Mouse (Mus musculus) midbrain, embryonic 14.5 days (tissue): ENCODE data around the gene Dop1a. TPM values are rescaled to one million over a fixed set of nuclear protein-coding genes. Genes with fewer than 3 reads are reported as not detected.

Experiments
- ATAC-seq: fragments of 200-750 bp; cut with Nextera tagmentation; 2 replicates; pipeline ENCODE4 v1.8.0; 2017; ENCODE audit warnings: moderate number of reproducible peaks, moderate library complexity; ENCODE audit not compliant: low FRiP score, low TSS enrichment
- DNase-seq: peaks from one replicate; pipeline ENCODE4 v3.0.0-alpha.2; 2015
- H3K27ac ChIP-seq: fragments of 300-500 bp; sonication (generic); replicated peaks from 2 replicates; pipeline ENCODE4 v1.5.1; 2014; ENCODE audit warnings: mild to moderate bottlenecking, low read depth, low read length, moderate library complexity
- H3K27me3 ChIP-seq: fragments of 300-500 bp; sonication (generic); 2 replicates; pipeline ENCODE4 v1.6.1; 2014; ENCODE audit warnings: low read length, control low read depth, mixed read lengths; ENCODE audit not compliant: control insufficient read depth, insufficient read depth
- H3K36me3 ChIP-seq: fragments of 300-500 bp; sonication (generic); 2 replicates; pipeline ENCODE4 v1.6.1; 2014; ENCODE audit warnings: low read length, control low read depth; ENCODE audit not compliant: control insufficient read depth, insufficient read depth
- H3K4me1 ChIP-seq: fragments of 300-500 bp; sonication (generic); 2 replicates; pipeline ENCODE4 v1.6.1; 2014; ENCODE audit warnings: mild to moderate bottlenecking, antibody characterized with exemption, low read length, control low read depth; ENCODE audit not compliant: control insufficient read depth, insufficient read depth
- H3K4me2 ChIP-seq: fragments of 300-500 bp; sonication (generic); 2 replicates; pipeline ENCODE4 v1.6.1; 2014; ENCODE audit warnings: mild to moderate bottlenecking, low read length, moderate library complexity
- H3K4me3 ChIP-seq: fragments of 300-500 bp; sonication (generic); replicated peaks from 2 replicates; pipeline ENCODE4 v1.5.1; 2014; ENCODE audit warnings: low read depth, low read length
- H3K9ac ChIP-seq: fragments of 300-500 bp; sonication (generic); replicated peaks from 2 replicates; pipeline ENCODE4 v1.6.1; 2014; ENCODE audit warnings: mild to moderate bottlenecking, low read length, moderate library complexity
- H3K9me3 ChIP-seq: fragments of 300-500 bp; sonication (generic); 2 replicates; pipeline ENCODE4 v1.6.1; 2016; ENCODE audit warnings: low read length, control low read depth, mixed read lengths; ENCODE audit not compliant: control insufficient read depth
- WGBS: fragments of 180-500 bp; shearing (Covaris S2); extraction: QIAGEN DNeasy Blood & Tissue Kit; methylation state at CpG from one replicate; pipeline ENCODE4 v1.1.7; 2014; 5-methylcytosine and 5-hydroxymethylcytosine counted together
- polyA plus RNA-seq: library from polyadenylated mRNA; unstranded; fragments of >200 nt; fragmentation: Nextera tagmentation; extraction: Ambion mirVana; gene quantifications from 2 replicates; pipeline ENCODE4 v1.2.1, GENCODE M21; 2014

Dop1a gene
- polyA plus RNA-seq, 1 experiment from 2014 or later: 50.7 TPM

GRCm38 (mm10) chr9:86554641-86555040, 87.7 kb downstream of the Dop1a start:
- no peaks in the 10 kb centered on the region for H3K4me1 ChIP-seq
- H3K9me3 ChIP-seq: no peaks in the 10 kb centered on the region
- no peak overlapping the region for H3K4me3 ChIP-seq
- no peak overlapping the region for H3K27ac ChIP-seq
- no peak overlapping the region for H3K9ac ChIP-seq
- ATAC-seq (no peak), DNase-seq (no peak)
- no peaks in the 10 kb centered on the region for H3K27me3 ChIP-seq
- H3K36me3 ChIP-seq: peaks cover 88% of the 10 kb centered on the region
- 92% methylated on average over 4 of the region's 4 CpGs for WGBS
- H3K4me2 ChIP-seq: no peak overlapping the region

GRCm38 (mm10) chr9:86560543-86560942, 93.6 kb downstream of the Dop1a start:
- H3K27me3 ChIP-seq: no peaks in the 10 kb centered on the region
- H3K4me2 ChIP-seq: no peak overlapping the region
- no peak for DNase-seq
- H3K4me3 ChIP-seq: no peak overlapping the region
- ATAC-seq: no peak
- no peak overlapping the region for H3K27ac ChIP-seq
- WGBS: 89% methylated on average over 3 of the region's 3 CpGs
- no peaks in the 10 kb centered on the region for H3K4me1 ChIP-seq
- peaks cover 88% of the 10 kb centered on the region for H3K36me3 ChIP-seq
- no peak overlapping the region for H3K9ac ChIP-seq
- no peaks in the 10 kb centered on the region for H3K9me3 ChIP-seq

DNA sequence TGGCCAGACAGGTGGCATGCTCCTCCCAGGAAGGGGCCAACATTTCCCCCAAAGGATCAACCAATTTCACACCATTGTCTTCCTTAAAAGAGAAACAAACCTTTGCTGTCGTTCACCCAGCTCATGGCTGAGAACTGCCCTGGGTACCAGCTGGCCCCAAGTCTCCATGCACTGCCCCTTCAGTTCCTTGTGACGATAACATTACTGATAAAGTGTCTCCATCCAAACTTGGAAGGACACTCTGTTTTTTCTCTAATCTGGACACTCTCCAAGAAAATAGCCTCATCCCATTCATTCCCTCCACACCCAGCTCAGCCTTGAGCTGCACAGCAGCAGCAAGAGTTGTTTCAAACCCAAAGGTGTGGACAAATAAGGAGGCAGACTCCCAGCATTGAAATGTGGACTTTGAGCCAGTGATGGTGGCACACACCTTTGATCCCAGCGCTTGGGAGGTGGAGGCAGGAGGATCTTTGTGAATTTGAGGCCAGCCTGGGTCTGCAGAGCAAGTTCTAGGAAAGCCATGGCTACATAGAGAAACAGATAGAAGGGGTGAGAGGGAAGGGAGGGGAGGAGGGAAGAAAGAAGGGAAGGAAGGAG, 102.5 kb downstream of the Dop1a start:
- peaks cover 46% of the 10 kb centered on the region for H3K36me3 ChIP-seq
- no peak overlapping the region for H3K4me3 ChIP-seq
- no peak overlapping the region for H3K4me2 ChIP-seq
- no peaks in the 10 kb centered on the region for H3K9me3 ChIP-seq
- H3K27ac ChIP-seq: no peak overlapping the region
- WGBS: 72% methylated on average over 3 of the region's 3 CpGs
- ATAC-seq (no peak), DNase-seq (no peak)
- H3K4me1 ChIP-seq: peaks cover 10% of the 10 kb centered on the region; the same call in 1 of the 2 replicates
- H3K27me3 ChIP-seq: no peaks in the 10 kb centered on the region
- no peak overlapping the region for H3K9ac ChIP-seq

DNA sequence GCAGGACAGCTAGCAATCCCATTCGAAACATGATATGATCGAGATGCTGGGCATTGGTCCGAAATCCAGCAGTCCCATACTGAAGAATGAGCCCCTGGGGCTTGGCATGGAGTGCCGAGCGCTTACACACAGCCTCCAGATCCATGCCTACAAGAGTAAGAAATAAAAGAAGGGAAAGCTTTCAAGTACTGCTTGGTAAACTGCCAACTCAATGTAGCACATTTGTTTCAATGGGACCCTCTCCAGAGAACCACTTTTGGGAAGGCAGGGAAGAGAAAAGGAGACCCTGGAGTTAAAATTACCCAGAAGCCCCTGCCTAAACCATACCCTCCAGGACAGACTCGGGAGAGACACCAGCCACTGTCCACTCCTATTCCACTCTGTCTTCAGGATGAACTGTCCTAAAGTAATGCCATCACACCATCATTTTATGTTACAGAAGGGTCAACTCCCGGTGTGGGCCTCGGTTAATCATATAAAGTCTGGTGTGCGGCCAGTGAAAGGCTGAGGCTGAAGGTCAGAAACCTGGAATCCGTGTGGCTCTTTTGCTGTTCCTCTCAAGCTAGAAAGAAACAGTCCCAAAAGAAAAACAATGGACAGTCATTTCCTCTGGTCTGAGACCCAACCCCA, 103.4 kb downstream of the Dop1a start:
- H3K27ac ChIP-seq: no peak overlapping the region
- no peaks in the 10 kb centered on the region for H3K27me3 ChIP-seq
- ATAC-seq (no peak), DNase-seq (no peak)
- H3K9ac ChIP-seq: peak overlapping the region; percentile 31; the same call in 1 of the 2 replicates
- 86% methylated on average over 10 of the region's 10 CpGs for WGBS
- H3K4me1 ChIP-seq: peaks cover 10% of the 10 kb centered on the region; the same call in 1 of the 2 replicates
- peaks cover 36% of the 10 kb centered on the region for H3K36me3 ChIP-seq
- H3K4me2 ChIP-seq: peak overlapping the region; percentile 100
- peak overlapping the region; percentile 71 for H3K4me3 ChIP-seq
- H3K9me3 ChIP-seq: no peaks in the 10 kb centered on the region

DNA sequence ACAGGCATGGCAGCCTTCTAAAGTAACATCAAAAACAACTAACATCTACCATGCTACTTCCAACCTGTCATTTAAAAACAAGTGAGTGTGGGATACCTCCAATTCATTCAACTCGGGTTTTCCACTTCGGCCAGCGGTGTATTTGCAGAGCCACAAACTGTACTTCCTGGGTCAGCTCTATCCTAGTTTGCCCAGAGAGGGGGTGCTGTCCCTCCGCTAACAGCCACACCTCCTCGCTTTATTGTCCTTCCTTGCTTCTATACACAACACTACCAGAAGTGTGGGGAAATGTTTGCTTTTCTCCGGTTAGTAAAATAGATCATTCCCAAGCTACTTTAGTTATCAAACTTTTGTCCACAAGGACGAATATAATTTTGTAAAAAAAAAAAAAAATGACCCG, 104.0 kb downstream of the Dop1a start:
- Histone ChIP-seq H3K9ac (peak overlapping the region; percentile 69), H3K27me3 (no peaks in the 10 kb centered on the region), H3K27ac (no peak overlapping the region), H3K9me3 (no peaks in the 10 kb centered on the region), H3K4me1 (peaks cover 10% of the 10 kb centered on the region; the same call in 1 of the 2 replicates), H3K36me3 (peaks cover 31% of the 10 kb centered on the region), H3K4me3 (peak overlapping the region; percentile 71), H3K4me2 (peak overlapping the region; percentile 100)
- WGBS: 25% methylated on average over 8 of the region's 8 CpGs
- DNase-seq (peak; percentile 13), ATAC-seq (no peak)

DNA sequence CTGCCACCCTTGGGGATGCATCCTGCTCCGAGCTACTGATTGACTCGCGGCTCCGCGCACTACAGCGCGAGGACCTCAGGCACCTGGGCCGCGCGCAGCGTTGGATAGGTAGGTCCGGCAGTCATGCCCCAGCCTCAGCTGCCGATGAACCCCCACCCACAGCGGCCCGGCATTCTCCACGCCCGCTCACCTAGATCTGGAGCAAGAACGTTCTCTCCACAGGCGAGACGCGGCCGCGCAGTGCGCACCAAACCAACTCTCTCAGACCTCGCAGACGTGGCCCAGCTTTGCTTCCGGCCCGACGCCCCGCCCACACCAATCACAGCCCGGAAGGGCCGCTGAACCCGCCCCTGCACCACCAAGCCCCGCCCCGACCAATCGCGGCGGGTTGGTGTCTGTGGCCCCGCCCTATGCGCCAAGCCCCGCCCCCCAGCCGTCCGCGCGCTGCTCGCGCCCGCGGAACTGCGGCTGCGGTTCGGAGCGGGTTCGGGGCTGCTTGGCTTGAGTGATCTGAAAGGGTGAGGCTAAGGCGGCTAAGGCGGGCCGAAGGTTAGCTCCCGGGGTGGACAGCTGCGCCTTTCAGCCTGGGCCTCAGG, 104.7 kb downstream of the Dop1a start, which contains the start of the genes Pgm3 and Rwdd2a:
TSS of gene Pgm3 (minus strand) at position 303 of the 596 bp plus-strand sequence.
TSS of gene Rwdd2a (plus strand) at position 452 of the 596 bp plus-strand sequence.
- Histone ChIP-seq H3K27ac (peak within 1 kb of the TSS; percentile 71), H3K27me3 (no peaks in the 10 kb centered on the region), H3K4me2 (peak within 1 kb of the TSS; percentile 100), H3K9ac (peak within 1 kb of the TSS; percentile 69), H3K9me3 (no peaks in the 10 kb centered on the region), H3K4me3 (peak within 1 kb of the TSS; percentile 71), H3K4me1 (peaks cover 10% of the 10 kb centered on the region; the same call in 1 of the 2 replicates), H3K36me3 (peaks cover 27% of the 10 kb centered on the region)
- WGBS: under 1% methylated on average over 59 of the region's 59 CpGs
- peak; percentile 99 for ATAC-seq
- DNase-seq: peak; percentile 97

- H3K27me3 ChIP-seq: no peaks in the 10 kb centered on the region
- ATAC-seq (no peak; the same call in 1 of the 2 replicates), DNase-seq (no peak)
- H3K27ac ChIP-seq: no peak overlapping the region
- H3K4me2 ChIP-seq: peak overlapping the region; percentile 100
- H3K4me3 ChIP-seq: peak overlapping the region; percentile 71
- no peaks in the 10 kb centered on the region for H3K9me3 ChIP-seq
- WGBS: under 1% methylated on average over 25 of the region's 25 CpGs
- peaks cover 21% of the 10 kb centered on the region for H3K36me3 ChIP-seq
- peak overlapping the region; percentile 69 for H3K9ac ChIP-seq
- H3K4me1 ChIP-seq: peaks cover 10% of the 10 kb centered on the region; the same call in 1 of the 2 replicates
These were observed 105.2 kb downstream of the Dop1a start for GRCm38 (mm10) chr9:86572196-86572595.

GRCm38 (mm10) chr9:86572636-86573291, 105.8 kb downstream of the Dop1a start:
- Histone ChIP-seq H3K4me2 (peak overlapping the region; percentile 100), H3K27ac (no peak overlapping the region), H3K9ac (peak overlapping the region; percentile 69; the same call in 1 of the 2 replicates), H3K27me3 (no peaks in the 10 kb centered on the region), H3K4me1 (peaks cover 10% of the 10 kb centered on the region; the same call in 1 of the 2 replicates), H3K9me3 (no peaks in the 10 kb centered on the region), H3K4me3 (peak overlapping the region; percentile 71), H3K36me3 (peaks cover 15% of the 10 kb centered on the region)
- ATAC-seq: no peak
- WGBS: 6% methylated on average over 13 of the region's 13 CpGs
- DNase-seq: peak; percentile 89
